ENCODE assay signal across 9 mouse cellular contexts in genomic region chr3:59175234-59175633, GRCm38 (mm10). TPM values are rescaled to one million over a fixed set of nuclear protein-coding genes. Genes with fewer than 3 reads are reported as not detected.
DNase-seq lines count a peak whose midpoint lies in the region; ATAC-seq lines count a peak whose summit lies in the region.
"Had no signal": no experiment of that assay in that cellular context is flagged by ENCODE, and none has a peak within 500 bp of the region (broad histone marks: within the 10 kb centered on the region; RNA-seq: fewer than 3 reads in every experiment).

No protein-coding gene starts in this region.

- no peaks in the 10 kb centered on the region for H3K9me3 ChIP-seq in heart, embryonic 11.5 days (replicated peaks; ENCODE audit: control insufficient read depth, low read length)
- H3K9me3 ChIP-seq in hindbrain, embryonic 11.5 days (ENCODE audit: control insufficient read depth, low read length): no peaks in the 10 kb centered on the region
- no peaks in the 10 kb centered on the region for H3K9me3 ChIP-seq in midbrain, embryonic 15.5 days
- H3K9me3 ChIP-seq: liver, embryonic 13.5 days had no signal

- no peak overlapping the region for H3K4me3 ChIP-seq in heart, embryonic 11.5 days (ENCODE audit: low read depth, low read length)
- no peak overlapping the region for H3K4me3 ChIP-seq in hindbrain, embryonic 11.5 days (ENCODE audit: low read depth, low read length)
- H3K4me3 ChIP-seq in midbrain, embryonic 15.5 days: no peak overlapping the region
- H3K4me3 ChIP-seq: liver, embryonic 13.5 days had no signal

- H3K27ac ChIP-seq in heart, embryonic 11.5 days (ENCODE audit: low read depth, low read length): no peak overlapping the region
- no peak overlapping the region for H3K27ac ChIP-seq in hindbrain, embryonic 11.5 days (ENCODE audit: low read depth, low read length)
- H3K27ac ChIP-seq in midbrain, embryonic 15.5 days: no peak overlapping the region
- H3K27ac ChIP-seq: liver, embryonic 13.5 days had no signal

- H3K9ac ChIP-seq in heart, embryonic 11.5 days (ENCODE audit: low read depth, low read length): no peak overlapping the region
- H3K9ac ChIP-seq in hindbrain, embryonic 11.5 days (ENCODE audit: low read depth, low read length): no peak overlapping the region
- H3K9ac ChIP-seq in midbrain, embryonic 15.5 days: no peak overlapping the region
- H3K9ac ChIP-seq: liver, embryonic 13.5 days had no signal

- H3K4me1 ChIP-seq in heart, embryonic 11.5 days (ENCODE audit: control insufficient read depth, insufficient read depth, low read length): peaks cover 7% of the 10 kb centered on the region
- no peaks in the 10 kb centered on the region for H3K4me1 ChIP-seq in hindbrain, embryonic 11.5 days (replicated peaks; ENCODE audit: control insufficient read depth, insufficient read depth, low read length)
- H3K4me1 ChIP-seq in midbrain, embryonic 15.5 days: no peaks in the 10 kb centered on the region

- WGBS in heart, embryonic 11.5 days (ENCODE audit: insufficient replicate concordance): 43% methylated on average over 5 of the region's 5 CpGs
- WGBS in hindbrain, embryonic 11.5 days: 45% methylated on average over 5 of the region's 5 CpGs
- 43% methylated on average over 5 of the region's 5 CpGs for WGBS in midbrain, embryonic 15.5 days

- intact Hi-C loops in left cerebral cortex, postnatal 14 days (cut with DNase I): loop anchor here (5.0 to 10.0 kb wide), 2 partner anchors 142 to 880 kb away; no protein-coding TSS in a partner anchor

- H3K27me3 ChIP-seq in heart, embryonic 11.5 days (ENCODE audit: control insufficient read depth, insufficient read depth, low read length): no peaks in the 10 kb centered on the region
- H3K27me3 ChIP-seq in hindbrain, embryonic 11.5 days (ENCODE audit: control insufficient read depth, insufficient read depth, low read length): no peaks in the 10 kb centered on the region
- H3K27me3 ChIP-seq in midbrain, embryonic 15.5 days (replicated peaks): no peaks in the 10 kb centered on the region
- H3K27me3 ChIP-seq: liver, embryonic 13.5 days had no signal

- no peak for ATAC-seq in heart, embryonic 11.5 days (replicated peaks; ENCODE audit: insufficient number of reproducible peaks, low FRiP score, low TSS enrichment)
- ATAC-seq in hindbrain, embryonic 11.5 days (ENCODE audit: low FRiP score): peak; percentile 60
- ATAC-seq in midbrain, embryonic 15.5 days (replicated peaks): peak; percentile 86

- no peak overlapping the region for H3K4me2 ChIP-seq in heart, embryonic 11.5 days
- no peak overlapping the region for H3K4me2 ChIP-seq in hindbrain, embryonic 11.5 days (replicated peaks; ENCODE audit: low read depth, low read length)
- H3K4me2 ChIP-seq in midbrain, embryonic 15.5 days: no peak overlapping the region
- H3K4me2 ChIP-seq: liver, embryonic 13.5 days had no signal

- no peaks in the 10 kb centered on the region for H3K36me3 ChIP-seq in heart, embryonic 11.5 days (ENCODE audit: control insufficient read depth, insufficient read depth, low read length)
- no peaks in the 10 kb centered on the region for H3K36me3 ChIP-seq in hindbrain, embryonic 11.5 days (ENCODE audit: control insufficient read depth, insufficient read depth, low read length)
- no peaks in the 10 kb centered on the region for H3K36me3 ChIP-seq in midbrain, embryonic 15.5 days (replicated peaks)
- H3K36me3 ChIP-seq: liver, embryonic 13.5 days had no signal

- peak; percentile 49 to 65 for DNase-seq in heart, adult 18-20 months
- DNase-seq in T-cell, adult 2 months (ENCODE audit: low spot score): peak; percentile 45
- peak; percentile 78 for DNase-seq in embryo, embryonic 10.5 days (ENCODE audit: low spot score)
- DNase-seq in hindbrain, embryonic 11.5 days (ENCODE audit: low spot score): peak; percentile 56
- DNase-seq in left cerebral cortex, postnatal 14 days (ENCODE audit: low spot score in 2 of 2): peak; percentile 71
- peak; percentile 48 to 69 for DNase-seq in thymus, postnatal 10 days (ENCODE audit: low spot score in 2 of 2)
- DNase-seq: liver, embryonic 13.5 days had no signal

RNA-seq across cellular contexts. Expression of gene Gpr87, which starts 19.7 kb away (rescaled TPM):
- not detected for total RNA-seq in heart, adult 18-20 months (2021)
- not detected in 2 replicates for polyA plus RNA-seq in heart, embryonic 11.5 days (2014; fragmentation: Nextera tagmentation; extraction: Ambion mirVana)
- 0.10 TPM in 1 of 2 replicates, not detected in the other for polyA plus RNA-seq in hindbrain, embryonic 11.5 days (2014; fragmentation: Nextera tagmentation; extraction: Ambion mirVana)
- total RNA-seq in left cerebral cortex, postnatal 14 days (2021): not detected
- polyA plus RNA-seq in midbrain, embryonic 15.5 days (2015; fragmentation: Nextera tagmentation; extraction: Ambion mirVana): 0.26 TPM in 1 of 2 replicates, not detected in the other
- polyA plus RNA-seq: liver, embryonic 13.5 days had no signal

RNA-seq across cellular contexts. Expression of gene P2ry14, which starts 21.8 kb away (rescaled TPM):
- 1 to 10 TPM; 4.1 to 4.7 TPM for total RNA-seq in heart, adult 18-20 months (2021)
- polyA plus RNA-seq in heart, embryonic 11.5 days (2014; fragmentation: Nextera tagmentation; extraction: Ambion mirVana): 1.4 and 2.9 TPM in 2 replicates
- polyA plus RNA-seq in hindbrain, embryonic 11.5 days (2014; fragmentation: Nextera tagmentation; extraction: Ambion mirVana): 1.3 and 3.5 TPM in 2 replicates
- 1 to 10 TPM; 1.9 to 2.7 TPM for total RNA-seq in left cerebral cortex, postnatal 14 days (2021)
- 4.0 TPM in 2 replicates for polyA plus RNA-seq in midbrain, embryonic 15.5 days (2015; fragmentation: Nextera tagmentation; extraction: Ambion mirVana)

RNA-seq across cellular contexts. Expression of gene P2ry13, which starts 35.4 kb away (rescaled TPM):
- total RNA-seq in heart, adult 18-20 months (2021): 1 to 10 TPM in 1 of 2 experiments, under 1 TPM in 1; 0.60 to 1.1 TPM
- polyA plus RNA-seq in heart, embryonic 11.5 days (2014; fragmentation: Nextera tagmentation; extraction: Ambion mirVana): 0.49 and 0.66 TPM in 2 replicates
- 1.0 and 1.4 TPM in 2 replicates for polyA plus RNA-seq in hindbrain, embryonic 11.5 days (2014; fragmentation: Nextera tagmentation; extraction: Ambion mirVana)
- 10 to 100 TPM; 11.6 to 14.4 TPM for total RNA-seq in left cerebral cortex, postnatal 14 days (2021)
- polyA plus RNA-seq in midbrain, embryonic 15.5 days (2015; fragmentation: Nextera tagmentation; extraction: Ambion mirVana): 1.4 and 1.8 TPM in 2 replicates
